Mouse (Mus musculus) myocyte (in vitro differentiated cells): Measurements from ENCODE around the gene Tcf25.

ENCODE experiments used
- MAX ChIP-seq: IDR thresholded peaks from one replicate; pipeline ENCODE4 v1.6.1; 2011; ENCODE audit warnings: low read depth, mild to moderate bottlenecking, control low read depth
- MYOD1 ChIP-seq, 3 experiments: IDR thresholded peaks; one replicate each; pipeline ENCODE4 v1.6.1; 2011; ENCODE audit warnings: control low read depth in 2 of 3, low read depth in 2 of 3, mild to moderate bottlenecking in 2 of 3, moderate library complexity in 1 of 3; ENCODE audit not compliant: insufficient read length in 2 of 3, control insufficient read depth in 1 of 3
- POLR2A ChIP-seq: IDR thresholded peaks from one replicate; pipeline ENCODE4 v1.6.1; 2011; ENCODE audit warnings: low read depth, mild to moderate bottlenecking, control low read depth, moderate library complexity; ENCODE audit not compliant: insufficient read length
- SRF ChIP-seq: IDR thresholded peaks from one replicate; pipeline ENCODE4 v1.6.1; 2011; ENCODE audit warnings: low read depth; ENCODE audit not compliant: control insufficient read depth, insufficient read length
- TCF3 ChIP-seq: IDR thresholded peaks from one replicate; pipeline ENCODE4 v1.6.1; 2011; ENCODE audit warnings: low read depth, control low read depth; ENCODE audit not compliant: insufficient read length
- USF1 ChIP-seq: IDR thresholded peaks from one replicate; pipeline ENCODE4 v1.6.1; 2011; ENCODE audit warnings: low read depth, mild to moderate bottlenecking, control low read depth, moderate library complexity

GRCm38 (mm10) chr8:123349073-123349472 is 24.5 kb upstream of the Tcf25 start:
- TF ChIP-seq SRF (no peak), POLR2A (no peak), MAX (no peak), USF1 (no peak), MYOD1 (IDR thresholded peaks at IDR 0.05; ENCODE audit: control insufficient read depth in 1 of 3, insufficient read length in 2 of 3, low read depth in 2 of 3) (no peak), TCF3 (no peak)
